Mouse (Mus musculus) heart, embryonic 11.5 days (tissue): ENCODE data around the gene Myof. TPM values are rescaled to one million over a fixed set of nuclear protein-coding genes. Genes with fewer than 3 reads are reported as not detected.

Experiments
- ATAC-seq: fragments of 200-750 bp; cut with Nextera tagmentation; replicated peaks from 2 replicates; pipeline ENCODE4 v1.8.0; 2017; ENCODE audit warnings: moderate library complexity; ENCODE audit not compliant: insufficient number of reproducible peaks, low FRiP score, low TSS enrichment
- H3K27ac ChIP-seq: fragments of 300-500 bp; sonication (generic); 2 replicates; pipeline ENCODE4 v1.5.1; 2014; ENCODE audit warnings: mild to moderate bottlenecking, low read depth, low read length
- H3K27me3 ChIP-seq: fragments of 300-500 bp; sonication (generic); 2 replicates; pipeline ENCODE4 v1.6.1; 2014; ENCODE audit warnings: mild to moderate bottlenecking, low read length, mixed read lengths; ENCODE audit not compliant: control insufficient read depth, insufficient read depth
- H3K36me3 ChIP-seq: fragments of 300-500 bp; sonication (generic); 2 replicates; pipeline ENCODE4 v1.6.1; 2014; ENCODE audit warnings: mild to moderate bottlenecking, low read length, moderate library complexity, mixed read lengths; ENCODE audit not compliant: control insufficient read depth, insufficient read depth
- H3K4me1 ChIP-seq: fragments of 300-500 bp; sonication (generic); 2 replicates; pipeline ENCODE4 v1.6.1; 2014; ENCODE audit warnings: low read length; ENCODE audit not compliant: control insufficient read depth, insufficient read depth
- H3K4me2 ChIP-seq: fragments of 300-500 bp; sonication (generic); 2 replicates; pipeline ENCODE4 v1.6.1; 2014; ENCODE audit warnings: mild to moderate bottlenecking, moderate library complexity
- H3K4me3 ChIP-seq: fragments of 300-500 bp; sonication (generic); 2 replicates; pipeline ENCODE4 v1.5.1; 2014; ENCODE audit warnings: low read depth, low read length
- H3K9ac ChIP-seq: fragments of 300-500 bp; sonication (generic); 2 replicates; pipeline ENCODE4 v1.6.1; 2014; ENCODE audit warnings: mild to moderate bottlenecking, low read depth, low read length, moderate library complexity
- H3K9me3 ChIP-seq: fragments of 300-500 bp; sonication (generic); replicated peaks from 2 replicates; pipeline ENCODE4 v1.6.1; 2016; ENCODE audit warnings: low read length; ENCODE audit not compliant: control insufficient read depth
- WGBS: fragments of 180-500 bp; shearing (Covaris S2); extraction: QIAGEN DNeasy Blood & Tissue Kit; methylation state at CpG from one replicate; pipeline ENCODE4 v1.1.7; 2014; ENCODE audit not compliant: insufficient replicate concordance; 5-methylcytosine and 5-hydroxymethylcytosine counted together
- polyA plus RNA-seq: library from polyadenylated mRNA; unstranded; fragments of >200 nt; fragmentation: Nextera tagmentation; extraction: Ambion mirVana; gene quantifications from 2 replicates; pipeline ENCODE4 v1.2.1, GENCODE M21; 2014

Myof gene
- polyA plus RNA-seq, 1 experiment from 2014 or later = 7.4 TPM

DNA sequence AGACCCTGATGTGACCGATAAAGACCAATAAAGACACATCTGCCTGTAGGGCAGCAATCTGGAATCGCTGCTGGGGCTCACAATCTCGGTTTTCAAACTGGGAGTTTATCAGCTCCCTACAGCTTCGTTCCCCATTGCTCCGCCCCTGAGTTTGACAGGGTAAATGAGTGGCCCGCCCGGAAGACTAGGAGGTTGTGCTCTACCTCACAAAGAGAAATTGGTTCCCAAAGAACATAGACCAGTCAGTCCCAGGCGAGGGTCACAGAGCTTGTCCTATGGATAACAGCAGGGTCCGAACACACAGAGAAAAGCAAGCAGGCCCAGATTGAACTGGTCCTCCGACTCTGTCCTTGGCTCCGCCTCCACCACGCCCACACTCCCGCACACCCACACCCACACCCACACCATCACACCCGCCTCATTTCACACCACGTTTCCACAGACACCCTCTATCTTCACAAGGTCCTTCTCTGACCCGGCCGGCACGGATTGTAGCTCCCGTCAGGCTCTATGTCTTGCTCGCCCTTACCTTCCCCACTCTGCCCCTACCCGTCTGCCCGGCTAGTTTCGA lies 10.9 kb upstream of the Myof start:
- WGBS = 1% methylated on average over 23 of the region's 23 CpGs
- ATAC-seq = peak; percentile 77
- no peaks in the 10 kb centered on the region for H3K27me3 ChIP-seq
- peak overlapping the region; percentile 61 for H3K9ac ChIP-seq
- no peak overlapping the region for H3K27ac ChIP-seq
- H3K4me3 ChIP-seq = peak overlapping the region; percentile 58
- peaks cover 6% of the 10 kb centered on the region; the same call in 1 of the 2 replicates for H3K4me1 ChIP-seq
- H3K9me3 ChIP-seq = no peaks in the 10 kb centered on the region
- peaks cover 3% of the 10 kb centered on the region; the same call in 1 of the 2 replicates for H3K36me3 ChIP-seq
- peak overlapping the region; percentile 64 for H3K4me2 ChIP-seq

DNA sequence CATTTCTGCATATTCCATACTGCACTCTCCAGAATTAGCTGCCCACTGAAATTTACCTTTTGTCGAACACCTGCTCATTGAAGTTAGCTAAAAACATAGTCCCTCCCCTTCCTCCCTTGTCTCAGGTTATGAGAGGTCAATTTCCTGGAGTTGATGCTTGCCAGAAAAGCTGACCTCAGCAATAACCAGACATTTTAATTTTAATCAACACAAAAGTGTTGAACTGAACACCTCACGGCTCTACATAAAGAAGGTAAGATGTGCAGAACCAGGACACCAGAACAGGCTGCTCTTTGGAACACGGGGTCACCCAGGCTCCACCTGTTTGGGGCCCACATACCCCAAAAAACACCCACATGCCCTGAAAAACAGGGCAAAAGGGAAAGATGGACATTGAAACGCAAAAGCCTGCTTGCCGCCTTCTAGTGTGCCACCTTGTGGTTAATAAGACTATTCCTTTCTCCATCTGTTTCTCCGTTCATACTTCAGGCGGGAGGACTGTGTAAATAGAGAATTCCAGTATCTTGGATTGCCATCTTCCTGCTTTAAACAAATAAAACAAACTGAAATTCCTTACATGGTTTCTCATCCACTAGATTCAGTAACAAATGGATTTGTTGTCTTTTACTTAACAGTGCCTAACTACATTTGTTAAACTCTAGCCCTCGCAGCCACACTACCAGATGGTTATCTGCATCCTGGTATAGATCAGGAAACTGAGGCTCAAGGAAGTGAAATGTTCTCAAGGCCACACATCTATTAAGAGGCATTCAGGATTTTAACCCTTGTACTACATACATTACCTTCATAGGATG lies 10.1 kb upstream of the Myof start:
- H3K4me1 ChIP-seq = peaks cover 6% of the 10 kb centered on the region; the same call in 1 of the 2 replicates
- H3K27me3 ChIP-seq = no peaks in the 10 kb centered on the region
- H3K36me3 ChIP-seq = no peaks in the 10 kb centered on the region
- WGBS = 20% methylated on average over 8 of the region's 8 CpGs
- ATAC-seq = no peak
- peak overlapping the region; percentile 64 for H3K4me2 ChIP-seq
- H3K27ac ChIP-seq = no peak overlapping the region
- H3K9ac ChIP-seq = peak overlapping the region; percentile 61; the same call in 1 of the 2 replicates
- H3K9me3 ChIP-seq = no peaks in the 10 kb centered on the region
- peak overlapping the region; percentile 58 for H3K4me3 ChIP-seq

DNA sequence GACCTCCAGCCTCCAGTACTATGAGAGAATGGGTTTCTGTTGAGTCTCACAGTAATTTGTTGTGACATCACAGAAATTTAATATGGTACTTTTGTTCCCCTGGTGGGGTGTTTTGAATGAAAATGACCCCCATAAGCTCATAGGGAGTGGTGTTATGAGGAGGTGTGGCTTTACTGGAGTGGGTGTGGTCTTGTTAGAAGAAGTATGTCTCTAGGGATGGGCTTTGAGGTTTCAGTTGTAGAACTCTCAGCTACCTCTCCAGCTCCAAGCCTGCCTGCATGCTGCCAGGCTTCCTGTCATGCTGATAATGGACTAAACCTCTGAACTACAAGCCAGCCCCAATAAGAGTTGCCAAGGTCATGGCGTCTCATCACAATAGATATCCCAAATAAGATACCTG lies 6.3 kb upstream of the Myof start:
- no peak for ATAC-seq
- Histone ChIP-seq H3K4me3 (no peak overlapping the region), H3K4me2 (no peak overlapping the region), H3K27ac (no peak overlapping the region), H3K9me3 (no peaks in the 10 kb centered on the region), H3K27me3 (no peaks in the 10 kb centered on the region), H3K9ac (no peak overlapping the region), H3K36me3 (no peaks in the 10 kb centered on the region), H3K4me1 (no peaks in the 10 kb centered on the region)
- 79% methylated on average over 1 of the region's 1 CpGs for WGBS

DNA sequence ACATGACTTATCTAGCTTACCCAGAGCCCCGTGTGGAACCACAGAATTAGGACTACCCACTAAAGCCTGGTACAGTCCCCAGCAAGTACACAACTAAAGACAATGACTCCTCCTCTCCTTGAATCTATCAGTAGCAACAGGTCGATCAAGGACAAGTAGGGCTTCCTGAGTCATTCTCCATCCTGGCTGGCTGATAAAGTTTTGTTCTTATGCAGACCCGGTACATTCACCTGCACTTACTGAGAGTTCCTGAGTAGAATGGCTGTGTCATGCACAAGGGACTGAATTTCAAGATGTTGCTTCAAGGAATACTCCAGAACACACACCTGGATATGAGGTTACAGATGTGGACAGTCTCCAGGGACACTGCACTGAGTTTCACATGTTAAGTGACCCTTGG lies 1.8 kb upstream of the Myof start:
- no peak overlapping the region for H3K9ac ChIP-seq
- no peaks in the 10 kb centered on the region for H3K9me3 ChIP-seq
- no peaks in the 10 kb centered on the region; the same call in 1 of the 2 replicates for H3K27me3 ChIP-seq
- no peak overlapping the region for H3K4me3 ChIP-seq
- ATAC-seq = no peak
- H3K27ac ChIP-seq = no peak overlapping the region
- 80% methylated on average over 3 of the region's 3 CpGs for WGBS
- H3K36me3 ChIP-seq = no peaks in the 10 kb centered on the region
- 0 out of 2 replicates have a peak, but pooled peaks cover 4% of the 10 kb centered on the region for H3K4me1 ChIP-seq
- H3K4me2 ChIP-seq = no peak overlapping the region

DNA sequence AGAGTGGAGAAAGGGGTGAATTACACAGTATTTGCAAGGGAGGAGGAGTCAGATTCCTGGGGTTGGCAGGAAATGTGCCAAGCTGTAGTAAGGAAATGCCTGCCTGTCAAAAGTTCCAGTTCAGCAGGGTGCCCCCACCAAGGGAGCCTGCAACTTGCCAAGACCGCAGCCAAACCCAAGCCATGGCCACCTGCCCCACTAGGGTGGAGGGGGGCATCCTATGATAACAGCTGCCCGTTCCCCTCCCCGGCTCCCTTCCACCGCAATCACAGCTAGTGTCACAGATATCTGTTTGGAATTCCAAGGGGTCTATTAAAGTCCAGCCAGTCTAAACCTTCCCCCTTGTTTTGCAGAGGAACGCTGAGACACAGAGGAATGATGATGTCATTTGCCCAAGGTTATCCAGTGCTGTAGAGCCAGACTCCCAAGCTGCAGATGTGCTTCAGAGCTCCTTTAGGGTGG lies 1.1 kb downstream of the Myof start:
- H3K9me3 ChIP-seq = no peaks in the 10 kb centered on the region
- no peaks in the 10 kb centered on the region for H3K36me3 ChIP-seq
- peak overlapping the region; percentile 44 for H3K4me3 ChIP-seq
- H3K27me3 ChIP-seq = no peaks in the 10 kb centered on the region; the same call in 1 of the 2 replicates
- WGBS = 15% methylated on average over 5 of the region's 5 CpGs
- H3K4me2 ChIP-seq = peak overlapping the region; percentile 73
- H3K9ac ChIP-seq = peak overlapping the region; percentile 22; the same call in 1 of the 2 replicates
- H3K4me1 ChIP-seq = 0 out of 2 replicates have a peak, but pooled peaks cover 4% of the 10 kb centered on the region
- ATAC-seq = no peak
- no peak overlapping the region for H3K27ac ChIP-seq

DNA sequence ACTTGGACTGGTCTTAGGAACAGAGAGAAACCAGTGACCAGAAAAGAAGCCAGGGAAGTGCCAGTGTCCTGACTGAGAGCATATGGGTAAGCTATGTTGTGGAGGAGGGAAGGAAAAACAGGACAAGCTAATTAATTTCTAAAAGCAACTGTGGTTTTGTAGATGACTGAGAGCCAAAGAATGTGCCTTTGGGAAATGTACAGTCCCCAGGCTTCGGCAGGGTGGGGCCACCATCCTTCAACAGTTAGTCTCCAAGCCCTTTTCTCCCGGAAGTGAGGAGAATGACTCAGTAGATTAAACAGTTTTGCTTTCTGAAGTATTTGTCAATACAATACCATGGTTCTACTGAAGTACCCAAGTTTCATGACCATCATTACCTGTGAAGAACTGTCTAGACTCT lies 5.1 kb downstream of the Myof start:
- ATAC-seq = no peak
- WGBS = 53% methylated on average over 2 of the region's 2 CpGs
- Histone ChIP-seq H3K27ac (no peak overlapping the region), H3K4me1 (0 out of 2 replicates have a peak, but pooled peaks cover 4% of the 10 kb centered on the region), H3K9me3 (no peaks in the 10 kb centered on the region), H3K27me3 (no peaks in the 10 kb centered on the region; the same call in 1 of the 2 replicates), H3K36me3 (no peaks in the 10 kb centered on the region), H3K9ac (no peak overlapping the region), H3K4me3 (no peak overlapping the region), H3K4me2 (no peak overlapping the region)

DNA sequence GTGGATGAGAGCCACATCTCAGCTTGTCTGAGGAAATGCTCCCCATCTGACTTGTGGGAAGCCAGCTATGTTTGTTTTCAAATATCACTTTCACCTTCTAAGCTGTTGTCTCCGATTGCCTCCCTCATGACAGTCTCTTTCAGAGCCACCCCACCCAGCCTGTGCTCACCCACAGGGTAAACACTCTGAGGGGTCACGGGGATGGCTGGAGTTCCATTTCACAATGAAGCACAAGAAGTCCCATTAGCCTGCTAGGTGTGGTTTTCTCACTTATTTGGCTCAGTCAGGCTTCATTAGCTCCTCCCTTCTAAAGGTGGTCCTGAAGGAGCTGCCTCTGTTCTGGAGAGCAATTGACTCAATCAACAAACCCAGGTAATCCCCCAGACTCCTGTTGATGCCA lies 7.6 kb downstream of the Myof start:
- no peak for ATAC-seq

DNA sequence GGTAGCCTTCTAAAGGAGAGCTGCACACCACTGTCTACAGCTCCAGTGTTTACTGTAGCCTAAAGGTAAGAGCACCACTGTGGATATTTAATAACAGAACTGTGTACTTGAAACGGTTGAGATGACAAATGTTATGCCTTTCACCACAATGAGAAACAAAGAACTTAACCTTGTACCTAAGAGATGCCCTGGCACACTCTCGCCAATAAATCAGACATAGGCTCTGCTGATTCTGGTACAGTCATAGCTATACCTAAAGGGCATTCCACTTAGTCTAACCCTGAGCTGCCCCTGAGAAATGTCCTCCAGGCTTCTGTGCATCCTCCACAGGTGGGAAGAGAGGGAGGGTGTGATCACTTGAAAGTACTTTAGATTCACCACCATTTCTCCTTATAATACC lies 8.7 kb downstream of the Myof start:
- no peak overlapping the region for H3K27ac ChIP-seq
- H3K36me3 ChIP-seq = no peaks in the 10 kb centered on the region
- no peaks in the 10 kb centered on the region for H3K27me3 ChIP-seq
- no peak overlapping the region for H3K4me3 ChIP-seq
- H3K4me1 ChIP-seq = peaks cover 11% of the 10 kb centered on the region; the same call in 1 of the 2 replicates
- no peak for ATAC-seq
- H3K9ac ChIP-seq = no peak overlapping the region
- no peak overlapping the region for H3K4me2 ChIP-seq
- H3K9me3 ChIP-seq = no peaks in the 10 kb centered on the region
- 71% methylated on average over 2 of the region's 2 CpGs for WGBS

More for the DNA sequence above, 7.6 kb downstream of the Myof start:
- Histone ChIP-seq H3K27ac (no peak overlapping the region), H3K27me3 (no peaks in the 10 kb centered on the region; the same call in 1 of the 2 replicates), H3K36me3 (no peaks in the 10 kb centered on the region), H3K4me2 (no peak overlapping the region), H3K4me1 (0 out of 2 replicates have a peak, but pooled peaks cover 3% of the 10 kb centered on the region), H3K4me3 (no peak overlapping the region), H3K9ac (no peak overlapping the region), H3K9me3 (no peaks in the 10 kb centered on the region)
- WGBS = 61% methylated on average over 2 of the region's 2 CpGs
